Mouse (Mus musculus): ENCODE measurements around the gene Col4a1.

- TF ChIP-seq CTCF (IDR thresholded peaks at IDR 0.05; ENCODE audit: borderline replicate concordance, insufficient read depth, low read depth, low read length) (no peak), POLR2A (IDR thresholded peaks at IDR 0.05; ENCODE audit: borderline replicate concordance, insufficient read depth, low read length) (no peak)
Observed at GRCm38 (mm10) chr8:11186456-11186855, 126.2 kb downstream of the Col4a1 start.
